Mouse (Mus musculus) lung, postnatal 0 days (tissue): ENCODE results near the gene Igsf21. TPM values are rescaled to one million over a fixed set of nuclear protein-coding genes. Genes with fewer than 3 reads are reported as not detected.

Source experiments
- ATAC-seq: fragments of 200-750 bp; cut with Nextera tagmentation; 2 replicates; pipeline ENCODE4 v1.8.0; 2017; ENCODE audit warnings: moderate library complexity
- DNase-seq: peaks from one replicate; pipeline ENCODE4 v3.0.0-alpha.2; 2016; ENCODE audit warnings: low spot score
- H3K27ac ChIP-seq: fragments of 300-500 bp; sonication (generic); 2 replicates; pipeline ENCODE4 v1.5.1; 2014; ENCODE audit warnings: antibody characterized with exemption, mild to moderate bottlenecking, low read length, mixed read lengths
- H3K27me3 ChIP-seq: fragments of 300-500 bp; sonication (generic); replicated peaks from 2 replicates; pipeline ENCODE4 v1.6.1; 2014; ENCODE audit warnings: low read length, mixed read lengths; ENCODE audit not compliant: insufficient read depth
- H3K36me3 ChIP-seq: fragments of 300-500 bp; sonication (generic); 2 replicates; pipeline ENCODE4 v1.6.1; 2014; ENCODE audit warnings: low read length, mixed read lengths; ENCODE audit not compliant: insufficient read depth
- H3K4me1 ChIP-seq: fragments of 300-500 bp; sonication (generic); 2 replicates; pipeline ENCODE4 v1.6.1; 2014; ENCODE audit warnings: antibody characterized with exemption, low read depth, low read length, mixed read lengths; ENCODE audit not compliant: insufficient read depth
- H3K4me2 ChIP-seq: fragments of 300-500 bp; sonication (generic); replicated peaks from 2 replicates; pipeline ENCODE4 v1.6.1; 2014; ENCODE audit warnings: low read depth, mild to moderate bottlenecking, low read length, moderate library complexity, mixed read lengths
- H3K4me3 ChIP-seq: fragments of 300-500 bp; sonication (generic); 2 replicates; pipeline ENCODE4 v1.5.1; 2014; ENCODE audit warnings: low read depth, low read length
- H3K9ac ChIP-seq: fragments of 300-500 bp; sonication (generic); replicated peaks from 2 replicates; pipeline ENCODE4 v1.6.1; 2014; ENCODE audit warnings: low read depth, mild to moderate bottlenecking
- H3K9me3 ChIP-seq: fragments of 300-500 bp; sonication (generic); 2 replicates; pipeline ENCODE4 v1.6.1; 2016; ENCODE audit warnings: low read length, mixed read lengths
- CTCF ChIP-seq: IDR thresholded peaks from 2 replicates; pipeline ENCODE4 v1.5.1; 2016; ENCODE audit warnings: antibody characterized with exemption, mild to moderate bottlenecking
- EP300 ChIP-seq: IDR thresholded peaks from 2 replicates; pipeline ENCODE4 v1.6.1; 2016; ENCODE audit warnings: antibody characterized with exemption, mild to moderate bottlenecking, control low read depth
- WGBS: fragments of 180-500 bp; shearing (Covaris S2); extraction: QIAGEN DNeasy Blood & Tissue Kit; methylation state at CpG from one replicate; pipeline ENCODE4 v1.1.7; 2014; 5-methylcytosine and 5-hydroxymethylcytosine counted together
- polyA plus RNA-seq: library from polyadenylated mRNA; unstranded; fragments of >200 nt; fragmentation: Nextera tagmentation; extraction: Ambion mirVana; gene quantifications from 2 replicates; pipeline ENCODE4 v1.2.1, GENCODE M21; 2015

Gene Igsf21
- polyA plus RNA-seq, 1 experiment from 2014 or later, result 0.13 TPM

- Histone ChIP-seq H3K4me3 (no peak overlapping the region), H3K36me3 (no peaks in the 10 kb centered on the region), H3K4me1 (no peaks in the 10 kb centered on the region), H3K4me2 (no peak overlapping the region), H3K9me3 (no peaks in the 10 kb centered on the region), H3K27me3 (peaks cover 4% of the 10 kb centered on the region; the same call in 1 of the 2 replicates), H3K9ac (no peak overlapping the region), H3K27ac (no peak overlapping the region)
- 67% methylated on average over 18 of the region's 18 CpGs for WGBS
- ATAC-seq (no peak), DNase-seq (no peak)
- TF ChIP-seq CTCF (no peak), EP300 (no peak)
Measured at GRCm38 (mm10) chr4:140113690-140114475, 132.7 kb downstream of the Igsf21 start.

GRCm38 (mm10) chr4:140109626-140109948 lies 137.0 kb downstream of the Igsf21 start:
- WGBS, result 44% methylated on average over 6 of the region's 6 CpGs
- DNase-seq (no peak), ATAC-seq (no peak)
- H3K4me1 ChIP-seq, result no peaks in the 10 kb centered on the region
- no peak overlapping the region for H3K4me2 ChIP-seq
- no peak overlapping the region for H3K27ac ChIP-seq
- H3K36me3 ChIP-seq, result no peaks in the 10 kb centered on the region
- no peak for TF ChIP-seq CTCF
- no peak for TF ChIP-seq EP300
- peaks cover 6% of the 10 kb centered on the region; the same call in 1 of the 2 replicates for H3K27me3 ChIP-seq
- H3K4me3 ChIP-seq, result no peak overlapping the region
- no peak overlapping the region for H3K9ac ChIP-seq
- H3K9me3 ChIP-seq, result no peaks in the 10 kb centered on the region

- Histone ChIP-seq H3K27ac (no peak overlapping the region), H3K27me3 (peaks cover 6% of the 10 kb centered on the region; the same call in 1 of the 2 replicates), H3K9me3 (no peaks in the 10 kb centered on the region), H3K36me3 (no peaks in the 10 kb centered on the region), H3K4me3 (no peak overlapping the region), H3K4me1 (no peaks in the 10 kb centered on the region), H3K4me2 (no peak overlapping the region), H3K9ac (no peak overlapping the region)
- DNase-seq, result no peak
- ATAC-seq, result no peak
- 4% methylated on average over 31 of the region's 32 CpGs for WGBS
- TF ChIP-seq CTCF, result no peak
- TF ChIP-seq EP300, result no peak
Measured at GRCm38 (mm10) chr4:140108871-140109625, 137.5 kb downstream of the Igsf21 start.

GRCm38 (mm10) chr4:140107161-140107560 lies 139.4 kb downstream of the Igsf21 start:
- Histone ChIP-seq H3K4me2 (no peak overlapping the region), H3K9me3 (no peaks in the 10 kb centered on the region), H3K4me1 (no peaks in the 10 kb centered on the region), H3K4me3 (no peak overlapping the region), H3K9ac (no peak overlapping the region), H3K27ac (no peak overlapping the region), H3K36me3 (no peaks in the 10 kb centered on the region), H3K27me3 (peaks cover 6% of the 10 kb centered on the region; the same call in 1 of the 2 replicates)
- ATAC-seq (no peak), DNase-seq (no peak)
- TF ChIP-seq CTCF (no peak), EP300 (no peak)
- 67% methylated on average over 11 of the region's 12 CpGs for WGBS

- H3K4me2 ChIP-seq, result no peak overlapping the region
- ATAC-seq, result no peak
- H3K9me3 ChIP-seq, result no peaks in the 10 kb centered on the region
- H3K27ac ChIP-seq, result no peak overlapping the region
- H3K36me3 ChIP-seq, result no peaks in the 10 kb centered on the region
- peaks cover 6% of the 10 kb centered on the region; the same call in 1 of the 2 replicates for H3K27me3 ChIP-seq
- no peak overlapping the region for H3K9ac ChIP-seq
- no peaks in the 10 kb centered on the region for H3K4me1 ChIP-seq
- no peak overlapping the region for H3K4me3 ChIP-seq
- TF ChIP-seq EP300 (no peak), CTCF (no peak)
- 4% methylated on average over 6 of the region's 6 CpGs for WGBS
- no peak for DNase-seq
Measured at GRCm38 (mm10) chr4:140104795-140105194, 141.8 kb downstream of the Igsf21 start.

GRCm38 (mm10) chr4:140103341-140104027 lies 143.1 kb downstream of the Igsf21 start:
- no peak for ATAC-seq
- no peaks in the 10 kb centered on the region for H3K4me1 ChIP-seq
- H3K27me3 ChIP-seq, result no peaks in the 10 kb centered on the region
- H3K4me2 ChIP-seq, result peak overlapping the region; percentile 25; the same call in 1 of the 2 replicates
- no peak overlapping the region for H3K9ac ChIP-seq
- 4% methylated on average over 28 of the region's 28 CpGs for whole genome bisulfite sequencing
- DNase-seq, result peak; percentile 44
- H3K9me3 ChIP-seq, result no peaks in the 10 kb centered on the region
- no peaks in the 10 kb centered on the region for H3K36me3 ChIP-seq
- TF ChIP-seq CTCF, result no peak
- no peak for TF ChIP-seq EP300
- H3K4me3 ChIP-seq, result no peak overlapping the region
- H3K27ac ChIP-seq, result no peak overlapping the region
